Mouse (Mus musculus) frontal cortex, adult 2 months (tissue): Measurements from ENCODE around the gene AC129217.1. TPM values are rescaled to one million over a fixed set of nuclear protein-coding genes. Genes with fewer than 3 reads are reported as not detected.

Source experiments
- DNase-seq, 2 experiments: peaks; one replicate each; pipeline ENCODE4 v3.0.0; 2022; ENCODE audit warnings: low spot score in 1 of 2; ENCODE audit errors: extremely low spot score in 1 of 2
- polyA plus RNA-seq: library from polyadenylated mRNA; depleted of rRNA; stranded (reverse); fragments of >200 nt; gene quantifications from 2 replicates; pipeline ENCODE4 v1.2.3, GENCODE M21; 2012; rRNA removed

AC129217.1 gene
- not detected in 2 replicates for polyA plus RNA-seq

DNA sequence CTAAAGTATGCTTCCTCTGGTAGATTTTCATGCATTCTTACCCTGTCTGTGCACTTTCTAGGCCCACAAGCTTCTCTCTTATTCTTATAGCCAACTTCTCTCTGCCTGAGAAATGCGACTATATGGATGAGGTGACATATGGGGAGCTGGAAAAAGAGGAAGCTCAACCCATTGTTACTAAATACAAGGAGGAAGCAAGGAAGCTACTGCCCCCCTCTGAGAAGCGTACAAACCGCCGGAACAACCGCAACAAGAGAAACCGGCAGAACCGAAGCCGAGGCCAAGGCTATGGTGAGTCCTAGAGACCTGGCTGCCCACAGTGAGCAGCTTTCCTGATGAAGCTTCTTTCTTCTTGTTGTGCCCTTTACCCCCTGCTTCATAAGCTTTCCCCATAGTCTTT lies at the start of gene AC129217.1:
Gene AC129217.1, plus strand, starts transcription at position 114 of the 400 bp plus-strand sequence.
- DNase-seq: no peak

DNA sequence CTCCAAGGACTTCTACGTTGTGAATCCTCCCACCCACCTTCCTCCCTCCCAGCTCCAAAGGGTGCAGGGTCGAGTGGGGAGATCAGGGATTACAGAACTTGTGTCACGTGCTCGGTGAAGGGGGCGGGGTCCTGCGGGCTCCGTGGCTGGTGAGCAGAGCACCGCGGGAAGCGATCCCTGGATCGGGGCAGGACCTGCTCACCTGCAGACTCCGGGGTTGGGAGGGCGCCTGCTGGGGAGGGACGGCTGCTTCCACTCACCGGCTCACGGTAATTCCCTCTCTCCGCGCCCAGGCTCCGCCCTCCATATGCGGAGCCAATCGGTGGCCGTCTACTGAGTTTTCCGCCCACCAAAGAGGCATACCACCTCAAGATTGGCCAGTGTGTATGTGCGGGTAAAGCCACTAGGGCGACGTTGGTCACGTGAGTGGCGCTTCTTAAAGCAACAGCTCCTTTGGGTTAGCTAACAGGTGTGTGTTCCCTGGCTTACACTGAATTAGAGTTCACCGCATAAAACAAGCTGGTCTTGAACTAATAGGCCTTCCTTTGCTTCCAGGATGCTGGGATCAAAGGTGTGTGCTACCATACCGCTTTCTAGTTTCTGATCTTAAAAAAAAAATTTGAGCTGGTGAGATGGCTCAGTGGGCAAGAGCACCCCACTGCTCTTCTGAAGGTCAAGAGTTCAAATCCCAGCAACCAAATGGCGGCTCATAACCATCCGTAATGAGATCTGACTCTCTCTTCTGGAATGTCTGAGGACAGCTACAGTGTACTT lies 43.4 kb upstream of the AC129217.1 start, which contains the start of gene Taf6l:
Gene Taf6l, minus strand, starts transcription at position 410 of the 774 bp plus-strand sequence.
- peak; percentile 95 to 96 for DNase-seq

DNA sequence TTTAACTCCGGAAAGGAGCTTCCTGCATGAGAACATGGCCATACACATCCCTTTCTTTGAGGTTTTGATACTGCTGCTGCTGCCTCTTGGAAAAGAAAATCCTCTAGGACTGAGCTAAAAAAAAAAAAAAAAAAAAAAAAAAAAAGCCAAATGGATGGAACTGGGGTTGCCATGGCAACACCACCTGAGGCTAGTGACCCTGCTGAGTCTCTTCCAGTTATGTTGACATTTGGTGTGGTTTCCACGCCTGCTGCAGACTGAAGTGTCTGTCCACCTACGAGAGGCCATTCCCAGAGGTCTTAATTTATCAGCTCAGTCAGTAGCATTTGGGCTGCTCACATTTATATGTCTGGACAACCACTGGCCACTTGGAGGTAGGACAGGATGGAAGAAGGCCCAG lies 41.1 kb upstream of the AC129217.1 start:
- no peak for DNase-seq

DNA sequence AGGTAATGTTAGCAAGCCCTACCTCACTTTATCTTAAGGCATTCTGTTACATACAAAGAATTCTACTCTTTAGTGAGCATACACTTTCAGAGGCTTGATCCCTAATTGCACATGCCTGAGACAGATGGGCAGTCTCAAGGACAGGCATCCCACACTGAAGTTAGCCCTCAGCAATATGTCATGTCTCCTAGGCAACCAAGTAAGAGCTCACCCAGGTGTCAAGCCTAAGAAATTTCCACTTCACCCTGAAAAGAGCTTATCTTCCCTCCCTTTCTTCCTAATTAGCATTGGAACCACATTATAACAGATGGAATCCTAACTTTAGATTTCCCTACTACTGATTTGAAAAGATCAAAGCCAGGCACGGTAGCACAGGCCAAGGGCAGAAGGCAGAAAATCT lies 40.4 kb upstream of the AC129217.1 start:
- no peak for DNase-seq

DNA sequence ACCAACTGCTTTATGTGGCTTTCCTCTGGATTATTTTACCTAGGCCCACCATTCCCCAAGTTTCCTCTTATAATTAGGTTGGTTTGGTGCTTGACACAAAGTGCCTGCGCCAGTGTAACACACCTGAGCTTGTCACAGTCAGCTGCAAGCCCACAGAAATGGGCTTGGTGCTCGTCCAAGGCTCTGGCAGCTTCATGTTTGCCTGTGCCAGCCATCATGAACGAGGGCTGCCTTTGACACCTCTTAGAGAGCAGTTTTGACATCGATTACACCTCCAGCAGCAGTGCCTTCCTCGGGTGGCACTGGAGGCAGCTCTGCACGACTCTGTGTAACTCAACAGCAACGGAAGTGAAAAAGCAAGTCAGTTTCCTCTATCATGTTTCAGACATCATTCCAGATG lies 39.4 kb upstream of the AC129217.1 start:
- peak in 1 of 2 experiments; percentile 57 for DNase-seq

DNA sequence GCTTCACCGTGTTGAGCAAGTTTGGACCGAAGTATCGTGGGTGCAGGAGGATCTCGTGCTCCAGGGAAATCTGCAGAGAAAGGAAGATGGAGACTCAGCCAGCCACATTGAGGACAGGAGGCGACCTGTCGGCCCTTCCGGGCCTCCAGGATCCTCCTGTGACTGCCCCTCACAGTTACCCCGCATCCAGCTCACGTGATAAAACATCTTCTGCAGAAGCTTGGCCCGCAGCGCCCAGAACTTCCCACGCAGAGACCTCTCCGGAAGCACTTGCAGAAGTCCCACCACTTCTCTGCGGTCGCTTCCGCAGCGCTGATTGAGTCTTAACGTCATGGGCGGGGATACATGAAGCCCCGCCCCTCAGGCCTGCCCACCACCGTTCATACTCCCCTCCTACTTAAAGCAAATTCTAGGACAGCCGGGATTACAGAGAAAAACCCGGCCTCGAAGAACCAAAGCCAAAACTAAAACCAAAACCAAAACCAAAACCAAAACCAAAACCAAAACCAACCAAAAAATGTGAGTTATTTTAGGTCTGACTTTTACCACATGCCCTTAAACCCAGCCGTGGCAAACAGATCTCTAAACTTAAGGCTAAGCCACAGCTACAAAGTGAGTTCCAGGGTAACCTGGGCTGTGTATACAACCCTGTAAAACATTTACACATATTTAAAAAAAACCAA lies 31.2 kb upstream of the AC129217.1 start, which contains the start of gene Polr2g:
Gene Polr2g, minus strand, starts transcription at position 314 of the 683 bp plus-strand sequence.
- peak; percentile 88 to 92 for DNase-seq

DNA sequence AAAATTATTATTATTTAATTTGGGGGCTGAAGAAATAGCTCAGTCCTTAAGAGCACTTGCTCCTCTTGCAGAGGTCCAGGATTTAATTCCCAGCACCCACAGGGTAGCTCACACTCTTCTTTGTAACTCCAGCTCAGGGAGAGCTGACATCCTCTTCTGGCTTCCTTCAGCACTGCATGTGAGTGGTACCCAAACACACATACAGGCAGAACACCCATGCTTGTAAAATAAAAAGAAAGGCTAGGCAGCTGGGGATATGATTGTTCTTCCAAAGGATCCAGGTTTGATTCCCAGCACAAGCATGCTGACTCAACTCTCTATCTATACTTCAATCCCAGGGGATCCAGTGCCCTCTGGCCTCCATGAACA lies 30.6 kb upstream of the AC129217.1 start:
- DNase-seq: no peak

DNA sequence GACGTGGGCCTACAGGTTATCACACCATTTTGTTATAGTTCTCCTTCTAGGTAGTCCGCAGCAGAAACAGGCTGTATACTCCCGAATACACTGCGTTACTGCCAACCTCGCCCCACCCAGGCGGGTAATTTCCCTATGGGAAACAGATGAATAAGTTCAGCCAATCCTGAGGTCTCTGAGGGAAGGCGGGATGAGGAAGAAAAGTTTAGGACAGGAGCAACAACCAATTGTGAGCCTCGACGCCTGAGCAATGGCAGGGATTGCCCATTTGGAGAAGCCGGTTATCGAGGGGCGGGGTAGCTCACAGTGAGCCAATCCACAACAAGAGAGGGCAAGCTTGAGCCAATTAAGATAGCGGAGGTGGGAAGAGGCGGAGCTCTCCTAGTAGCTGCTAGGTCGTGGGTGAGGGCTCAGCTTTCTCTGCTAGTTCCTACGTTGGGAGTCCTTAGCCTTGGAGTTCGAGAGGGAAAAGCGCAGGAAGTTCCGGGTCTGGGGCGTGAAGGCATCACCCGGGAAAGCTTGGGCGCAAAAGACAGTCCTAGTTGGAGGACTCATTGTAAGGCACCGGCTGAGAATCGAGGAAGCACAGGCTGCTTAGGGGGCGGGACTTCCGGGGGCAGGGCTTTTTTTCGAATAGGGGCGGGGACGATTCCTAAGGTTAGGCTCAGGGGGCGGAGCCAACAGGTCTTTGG lies 27.3 kb upstream of the AC129217.1 start, which contains the start of gene Zbtb3:
Gene Zbtb3, plus strand, starts transcription at position 426 of the 692 bp plus-strand sequence.
- DNase-seq: peak; percentile 97 to 99

DNA sequence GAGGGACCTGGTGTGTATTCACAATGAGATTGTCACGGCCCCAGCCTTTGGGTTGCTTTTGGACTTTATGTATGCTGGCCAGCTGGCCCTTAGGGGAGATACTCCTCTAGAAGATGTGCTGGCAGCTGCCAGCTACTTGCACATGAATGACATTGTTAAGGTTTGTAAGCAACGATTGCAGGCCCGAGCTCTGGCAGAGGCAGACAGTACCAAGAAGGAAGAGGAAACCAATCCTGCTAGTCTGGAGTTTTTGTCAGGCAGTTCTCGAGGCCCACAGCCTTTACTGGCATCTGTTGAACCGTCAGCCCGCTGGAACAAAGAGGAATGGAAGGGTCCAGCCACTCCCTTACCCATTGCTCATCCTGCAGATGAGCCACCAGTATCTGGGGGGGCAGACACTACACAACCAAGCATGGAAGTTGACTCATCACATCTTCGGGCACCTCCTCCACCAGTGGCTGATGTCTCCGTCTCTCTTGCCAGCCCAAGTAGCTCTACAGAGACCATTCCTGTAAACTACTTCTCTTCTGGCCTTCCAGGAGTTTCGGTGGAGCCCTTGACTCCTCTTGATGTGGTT lies 26.3 kb upstream of the AC129217.1 start:
- DNase-seq: no peak

DNA sequence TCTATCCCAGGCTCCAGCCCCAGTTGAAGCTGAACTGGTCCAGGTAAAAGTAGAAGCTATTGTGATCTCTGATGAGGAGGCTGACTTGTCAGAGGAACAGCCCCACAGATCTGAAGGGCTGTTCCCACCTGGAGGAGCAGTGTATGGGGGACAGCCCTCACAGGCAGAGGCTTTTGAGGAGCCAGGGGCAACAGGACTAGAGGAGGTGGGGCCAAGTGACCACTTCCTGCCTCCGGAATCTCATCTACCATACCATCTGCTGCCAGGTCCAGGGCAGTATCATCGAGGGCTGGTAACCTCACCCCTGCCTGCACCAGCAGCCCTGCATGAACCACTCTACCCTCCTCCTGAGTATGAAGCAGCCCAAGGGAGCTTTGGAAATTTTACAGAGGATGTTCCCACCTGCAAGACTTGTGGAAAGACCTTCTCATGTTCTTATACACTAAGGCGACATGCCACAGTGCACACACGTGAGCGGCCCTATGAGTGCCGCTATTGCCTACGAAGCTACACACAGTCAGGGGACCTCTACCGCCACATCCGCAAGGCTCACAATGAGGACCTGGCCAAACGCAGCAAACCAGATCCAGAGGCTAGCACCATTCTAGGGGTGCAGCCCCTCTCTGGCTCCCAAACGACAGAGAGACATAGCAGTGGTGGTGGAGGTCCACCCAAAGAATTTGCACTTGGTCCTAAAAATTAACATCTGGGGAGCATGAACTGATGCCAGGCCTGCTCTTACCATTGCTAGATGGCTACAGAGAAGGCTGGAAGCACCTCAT lies 25.5 kb upstream of the AC129217.1 start:
- no peak for DNase-seq

DNA sequence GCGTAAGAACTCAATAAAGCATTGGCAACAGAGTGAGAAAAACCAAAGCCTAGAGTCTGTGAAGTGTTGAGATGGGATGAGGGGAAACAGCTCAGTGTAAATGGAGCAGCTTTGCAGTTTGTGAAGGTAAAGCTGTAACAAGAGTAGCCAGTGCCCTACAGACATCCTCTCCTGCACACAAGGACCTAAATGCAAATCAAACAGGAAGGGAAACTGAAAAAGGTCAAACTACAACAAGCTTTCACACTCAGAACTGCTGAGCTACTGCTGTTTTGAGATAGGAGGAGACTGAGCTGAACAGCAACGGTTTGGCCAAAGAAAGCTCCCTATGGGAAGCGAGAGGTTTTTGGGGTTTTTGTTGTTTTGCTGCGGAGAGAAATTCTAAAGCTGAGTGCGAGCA lies 22.8 kb upstream of the AC129217.1 start:
- no peak for DNase-seq

DNA sequence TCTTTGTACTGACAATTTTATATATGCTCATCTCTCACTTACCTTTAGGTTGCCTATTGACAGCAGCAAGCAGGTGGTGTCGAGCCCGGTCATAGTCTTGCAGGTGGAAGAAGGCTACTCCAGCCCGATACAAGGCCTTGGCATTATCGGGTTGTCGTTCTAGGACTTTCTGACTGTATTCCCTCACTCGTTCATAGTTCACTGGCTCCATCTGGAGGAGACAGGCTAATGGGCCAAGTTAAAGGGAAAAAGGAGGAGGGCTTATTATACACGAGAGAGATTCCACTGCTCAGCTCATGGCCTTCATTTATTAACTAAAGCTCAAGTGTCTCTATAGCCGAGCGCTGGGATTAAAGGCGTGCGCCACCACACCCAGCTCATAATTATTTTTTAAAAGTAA lies 13.8 kb upstream of the AC129217.1 start:
- DNase-seq: no peak

DNA sequence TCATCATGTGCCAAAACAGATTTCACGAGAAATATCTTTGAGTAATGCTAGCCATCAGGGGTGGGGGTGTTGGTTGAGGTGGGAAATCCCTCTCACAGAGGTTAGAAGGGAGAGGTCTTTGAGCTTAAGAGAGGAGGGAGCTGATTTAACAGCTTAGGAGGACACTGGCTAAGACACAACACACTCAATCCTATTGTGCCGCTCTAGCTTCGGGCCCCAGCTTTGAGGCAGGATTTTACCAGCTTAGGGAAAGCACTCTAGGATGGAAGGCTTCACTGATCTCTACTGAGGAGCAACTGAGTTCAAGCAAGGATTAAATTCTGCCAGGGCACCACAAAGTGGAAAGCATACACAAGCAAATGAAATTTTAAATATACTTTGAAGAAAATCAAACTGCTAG lies 12.6 kb upstream of the AC129217.1 start:
- no peak for DNase-seq

DNA sequence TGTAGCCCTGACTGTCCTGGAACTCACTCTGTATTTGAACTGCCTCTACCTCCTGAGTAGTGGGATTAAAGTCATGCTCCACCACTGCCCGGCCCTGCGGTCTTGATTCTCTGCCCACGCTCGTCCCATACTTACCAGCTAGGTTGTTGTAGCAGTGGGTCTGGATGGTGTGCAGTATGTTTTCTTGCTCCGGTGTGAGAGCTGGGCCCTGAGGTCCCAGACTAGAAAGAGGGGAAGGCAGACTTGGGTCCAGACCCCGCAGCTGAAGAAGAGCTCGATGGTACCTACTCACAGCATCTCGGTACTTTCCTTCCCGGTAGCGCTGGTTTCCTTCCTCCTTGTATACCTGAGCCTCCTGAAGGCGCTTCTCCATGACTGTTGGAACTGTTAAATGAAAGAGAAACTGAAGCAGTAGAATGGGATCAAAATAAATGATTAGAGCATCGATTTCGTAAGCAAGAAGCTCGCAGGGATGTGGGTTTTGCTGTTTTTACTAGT lies 11.2 kb upstream of the AC129217.1 start:
- DNase-seq: no peak

DNA sequence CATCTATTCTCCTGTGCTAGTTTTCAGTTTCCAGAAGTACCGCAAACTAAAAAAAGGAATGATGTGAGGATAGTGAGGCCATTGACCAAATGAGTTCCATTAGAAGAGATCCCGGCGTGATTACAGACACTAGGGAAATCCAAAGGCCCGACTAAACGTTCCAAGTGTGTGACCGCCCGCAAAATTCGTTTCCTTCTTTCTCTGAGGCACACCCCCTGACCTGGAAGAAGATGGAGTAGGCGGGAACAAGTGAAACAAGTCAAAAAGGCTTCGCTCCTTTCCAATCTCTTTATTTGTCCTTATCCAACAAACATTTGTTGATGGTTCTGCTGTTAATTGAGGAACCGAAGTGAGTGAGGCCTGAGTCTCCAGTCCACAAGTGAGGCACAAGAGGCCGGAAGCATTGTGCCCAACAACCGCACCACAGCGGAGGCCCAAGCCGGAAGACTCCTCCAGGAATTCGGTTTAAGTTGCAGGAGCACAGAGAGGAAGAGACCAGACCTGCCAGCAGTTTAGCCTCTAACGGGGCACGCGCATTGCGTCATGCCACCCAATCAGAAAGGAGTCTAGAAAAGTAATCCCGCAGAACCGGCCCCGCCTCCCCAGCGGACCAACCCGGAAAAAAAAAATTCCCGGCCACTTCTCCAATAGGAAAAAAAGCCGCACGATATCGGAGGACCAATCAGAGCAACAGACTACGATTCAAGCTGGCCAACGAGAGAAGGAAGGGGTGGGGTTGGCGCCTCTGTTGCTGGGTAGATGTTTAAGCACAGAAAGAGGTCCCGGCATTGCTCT lies 10.6 kb upstream of the AC129217.1 start, which contains the start of gene Ttc9c:
Gene Ttc9c, minus strand, starts transcription at position 533 of the 795 bp plus-strand sequence.
- DNase-seq: peak; percentile 98 to 99

DNA sequence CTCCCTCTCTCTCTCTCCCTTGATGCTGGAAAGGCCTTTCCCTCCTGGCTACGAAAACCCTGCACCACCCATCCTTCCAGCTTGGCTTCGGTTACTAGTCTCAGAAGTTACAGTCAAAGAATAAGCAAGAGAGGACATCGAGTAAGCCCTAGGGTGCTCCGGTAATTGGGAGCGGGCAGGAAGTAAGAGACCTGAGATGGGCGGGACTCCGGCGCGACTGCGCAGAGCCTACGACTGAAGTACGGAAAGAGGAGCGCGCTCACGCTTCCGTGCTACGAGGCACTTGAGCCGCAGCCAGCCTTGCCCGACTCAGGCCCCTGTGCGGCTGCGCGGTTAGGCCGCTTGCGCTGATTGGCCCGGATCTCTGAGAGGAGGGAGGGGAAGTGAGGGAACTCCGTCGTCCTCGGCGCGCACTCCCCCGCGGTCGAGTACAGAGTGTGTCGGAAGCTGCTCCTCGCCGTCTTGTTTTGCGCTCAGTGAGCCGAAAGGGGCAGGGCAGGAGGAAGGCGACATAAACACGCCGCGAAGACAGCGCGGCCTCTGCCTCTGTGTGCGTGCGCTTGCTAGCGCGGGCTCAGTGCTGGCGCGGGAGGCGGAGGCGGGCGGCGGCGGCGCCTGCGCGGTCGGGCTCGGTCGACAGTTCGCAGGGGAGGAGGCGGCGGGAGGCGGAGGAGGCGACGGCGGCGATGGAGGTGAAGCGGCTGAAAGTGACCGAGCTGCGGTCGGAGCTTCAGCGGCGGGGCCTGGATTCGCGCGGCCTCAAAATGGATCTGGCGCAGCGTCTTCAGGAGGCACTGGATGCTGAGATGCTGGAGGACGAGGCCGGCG lies 9.8 kb upstream of the AC129217.1 start, which contains the start of gene Hnrnpul2:
Gene Hnrnpul2, plus strand, starts transcription at position 415 of the 828 bp plus-strand sequence.
- peak; percentile 97 to 99 for DNase-seq

DNA sequence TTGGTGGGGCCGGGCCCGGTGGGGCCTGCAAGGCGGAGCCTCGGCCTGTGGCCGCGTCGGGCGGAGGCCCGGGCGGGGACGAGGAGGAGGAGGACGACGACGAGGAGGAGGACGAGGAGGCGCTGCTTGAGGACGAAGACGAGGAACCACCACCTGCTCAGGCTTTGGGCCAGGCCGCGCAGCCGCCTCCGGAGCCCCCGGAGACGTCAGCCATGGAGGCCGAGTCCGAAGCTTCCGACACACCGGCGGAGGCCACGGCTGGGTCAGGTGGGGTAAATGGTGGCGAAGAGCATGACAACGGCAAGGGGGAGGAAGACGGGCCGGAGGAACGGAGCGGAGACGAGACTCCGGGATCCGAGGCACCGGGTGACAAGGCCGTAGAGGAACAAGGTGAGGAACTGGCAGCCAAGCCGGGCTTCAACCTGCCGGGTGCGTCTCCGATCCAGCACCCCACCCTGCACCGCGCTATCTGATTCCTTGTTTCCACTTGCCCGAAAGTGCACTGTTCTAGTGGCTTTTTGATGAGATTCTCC lies 9.1 kb upstream of the AC129217.1 start:
- no peak for DNase-seq

DNA sequence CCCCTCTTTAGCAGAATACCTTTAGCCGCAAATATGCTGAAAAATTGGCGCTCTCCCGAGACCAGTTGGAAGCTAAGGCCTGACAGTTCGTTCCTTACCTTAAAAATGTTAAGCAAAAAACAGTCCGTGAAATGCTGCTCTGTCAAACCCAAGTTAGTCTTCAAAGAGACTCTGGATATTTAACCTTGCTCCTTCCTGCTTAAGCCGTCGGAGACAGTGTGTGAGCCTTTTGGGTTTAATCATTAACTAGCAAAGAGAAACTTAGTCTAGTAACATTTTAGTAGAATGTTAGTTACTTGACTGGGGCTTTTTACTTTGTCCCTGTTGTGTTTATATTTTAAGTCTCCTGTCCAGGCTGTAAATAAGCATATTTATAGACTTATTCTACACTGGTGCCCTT lies 8.4 kb upstream of the AC129217.1 start:
- DNase-seq: no peak
